Mouse (Mus musculus) ES-E14 (cell line): ENCODE data around the gene Clec4a2. TPM values are rescaled to one million over a fixed set of nuclear protein-coding genes. Genes with fewer than 3 reads are reported as not detected.
A peak's percentile ranks its signal among the peaks of the same experiment; 100 is the strongest.
"Not testable (repeated sequence)": the region's sequence is repeated elsewhere in the genome, so short reads cannot be mapped to it uniquely, and the experiment has no call there.

Source experiments
- DNase-seq: peaks from one replicate; pipeline ENCODE4 v3.0.0-alpha.2; 2013; ENCODE audit warnings: low read depth, low spot score
- H3K27ac ChIP-seq: 2 replicates; pipeline ENCODE4 v1.5.1; 2012; ENCODE audit warnings: low read depth, mild to moderate bottlenecking, low read length, moderate library complexity, mixed read lengths; ENCODE audit not compliant: poor library complexity, insufficient read depth, severe bottlenecking
- H3K36me3 ChIP-seq: 2 replicates; pipeline ENCODE4 v1.6.1; 2012; ENCODE audit warnings: mild to moderate bottlenecking, low read length, moderate library complexity, mixed read lengths; ENCODE audit not compliant: control insufficient read depth, poor library complexity, insufficient read depth, severe bottlenecking
- H3K4me1 ChIP-seq, 2 experiments: fragments of 150-350 bp in 1 of 2; sonication (generic) in 1 of 2; 2 replicates each; pipeline ENCODE4 v1.6.1; 2012; ENCODE audit warnings: low read length in 2 of 2, mild to moderate bottlenecking in 1 of 2, mixed read lengths in 1 of 2; ENCODE audit not compliant: control insufficient read depth in 2 of 2, insufficient read depth in 2 of 2, poor library complexity in 1 of 2
- H3K4me3 ChIP-seq, 2 experiments: fragments of 150-350 bp in 1 of 2; sonication (generic) in 1 of 2; 2 replicates each; pipeline ENCODE4 v1.5.1; 2012; ENCODE audit warnings: low read length in 2 of 2, low read depth in 1 of 2, mild to moderate bottlenecking in 1 of 2, mixed read lengths in 1 of 2; ENCODE audit not compliant: insufficient read depth in 1 of 2, poor library complexity in 1 of 2, severe bottlenecking in 1 of 2
- H3K9ac ChIP-seq: 2 replicates; pipeline ENCODE4 v1.6.1; 2012; ENCODE audit warnings: low read depth, mild to moderate bottlenecking, low read length, mixed read lengths; ENCODE audit not compliant: poor library complexity, insufficient read depth, severe bottlenecking
- H3K9me3 ChIP-seq: fragments of 150-350 bp; sonication (generic); 2 replicates; pipeline ENCODE4 v1.6.1; 2012; ENCODE audit warnings: low read depth, mild to moderate bottlenecking, low read length; ENCODE audit not compliant: control insufficient read depth, insufficient read depth
- CHD2 ChIP-seq: IDR thresholded peaks from 2 replicates; pipeline ENCODE4 v1.6.1; 2014; ENCODE audit warnings: mild to moderate bottlenecking, low read depth, low read length, inconsistent platforms
- HCFC1 ChIP-seq: IDR thresholded peaks from 2 replicates; pipeline ENCODE4 v1.6.1; 2012; ENCODE audit warnings: low read length, inconsistent platforms, borderline replicate concordance; ENCODE audit not compliant: insufficient read depth
- MAFK ChIP-seq: IDR thresholded peaks from 2 replicates; pipeline ENCODE4 v1.6.1; 2014; ENCODE audit warnings: mild to moderate bottlenecking, low read depth, low read length, inconsistent platforms; ENCODE audit not compliant: insufficient read depth
- ZC3H11A ChIP-seq: IDR thresholded peaks from 2 replicates; pipeline ENCODE4 v1.6.1; 2012; ENCODE audit warnings: low read depth, mild to moderate bottlenecking, inconsistent platforms, low read length, borderline replicate concordance
- ZNF384 ChIP-seq: IDR thresholded peaks from 2 replicates; pipeline ENCODE4 v1.6.1; 2012; ENCODE audit warnings: low read depth, low read length, inconsistent platforms
- in situ Hi-C, 2 experiments: fragments of 600-800 bp; cut with MboI; formaldehyde crosslinking; loops; one replicate each; pipeline ENCODE4 v1.15.1; 2025; ENCODE audit warnings: low sequenced_read_pairs in 2 of 2, inconsistent platforms in 1 of 2; ENCODE audit not compliant: unreplicated experiment in 2 of 2
- total RNA-seq: library from RNA; depleted of rRNA; stranded (reverse); fragments of 300-350 nt; gene quantifications from 2 replicates; pipeline ENCODE4 v1.2.3, GENCODE M21; 2012; rRNA removed

Gene Clec4a2
- total RNA-seq, 1 experiment: not detected

GRCm38 (mm10) chr6:123170106-123170505 lies 63.9 kb downstream of the Clec4a2 start:
- no peak for TF ChIP-seq ZC3H11A
- no peak for TF ChIP-seq ZNF384
- TF ChIP-seq MAFK: no peak
- TF ChIP-seq CHD2: no peak
- TF ChIP-seq HCFC1: no peak
- H3K9me3 ChIP-seq: 0 out of 2 replicates have a peak, but pooled peaks cover 2% of the 10 kb centered on the region
- DNase-seq: no peak
- H3K9ac ChIP-seq: no peak overlapping the region
- no peaks in the 10 kb centered on the region for H3K36me3 ChIP-seq
- no peaks in the 10 kb centered on the region for H3K4me1 ChIP-seq
- in situ Hi-C loops: no loop called here
- no peak overlapping the region for H3K4me3 ChIP-seq
- no peak overlapping the region for H3K27ac ChIP-seq

DNA sequence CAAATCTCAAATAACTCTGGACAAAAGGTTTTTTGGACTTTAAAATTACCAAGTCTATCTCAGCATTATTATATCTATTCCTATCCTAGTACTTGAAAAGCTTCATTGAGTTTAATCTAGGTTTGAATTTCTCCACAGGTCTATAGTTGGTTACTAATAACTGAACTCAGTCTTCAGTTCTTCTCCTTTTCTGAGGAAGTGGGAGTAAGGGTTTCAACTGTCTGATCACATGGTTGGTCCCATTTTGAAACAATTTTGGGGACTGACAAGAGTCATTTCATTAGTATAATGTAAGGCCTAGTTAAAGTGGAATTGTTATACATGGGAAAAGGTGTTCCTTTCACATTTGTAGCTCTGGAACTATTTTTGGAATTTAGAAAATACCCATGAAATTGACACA lies 64.8 kb downstream of the Clec4a2 start:
- no peak for DNase-seq
- H3K9me3 ChIP-seq: 0 out of 2 replicates have a peak, but pooled peaks cover 2% of the 10 kb centered on the region
- in situ Hi-C loops: no loop called here
- no peak for TF ChIP-seq ZC3H11A
- TF ChIP-seq HCFC1: no peak
- no peak for TF ChIP-seq CHD2
- no peak for TF ChIP-seq MAFK
- TF ChIP-seq ZNF384: no peak
- no peak overlapping the region for H3K9ac ChIP-seq
- H3K27ac ChIP-seq: no peak overlapping the region
- H3K4me3 ChIP-seq: no peak overlapping the region
- no peaks in the 10 kb centered on the region for H3K36me3 ChIP-seq
- no peaks in the 10 kb centered on the region for H3K4me1 ChIP-seq

GRCm38 (mm10) chr6:123172593-123172992 lies 66.4 kb downstream of the Clec4a2 start, which contains the start of gene Clec4b2:
TSS of gene Clec4b2 (plus strand) at chr6:123172893.
- no peaks in the 10 kb centered on the region for H3K36me3 ChIP-seq
- H3K4me1 ChIP-seq: no peaks in the 10 kb centered on the region
- no peak within 1 kb of the TSS for H3K27ac ChIP-seq
- H3K4me3 ChIP-seq: no peak within 1 kb of the TSS
- no peak for DNase-seq
- no peak within 1 kb of the TSS for H3K9ac ChIP-seq
- 0 out of 2 replicates have a peak, but pooled peaks cover 2% of the 10 kb centered on the region for H3K9me3 ChIP-seq
- TF ChIP-seq CHD2 (no peak), ZNF384 (no peak), MAFK (no peak)
- in situ Hi-C loops: no loop called here

DNA sequence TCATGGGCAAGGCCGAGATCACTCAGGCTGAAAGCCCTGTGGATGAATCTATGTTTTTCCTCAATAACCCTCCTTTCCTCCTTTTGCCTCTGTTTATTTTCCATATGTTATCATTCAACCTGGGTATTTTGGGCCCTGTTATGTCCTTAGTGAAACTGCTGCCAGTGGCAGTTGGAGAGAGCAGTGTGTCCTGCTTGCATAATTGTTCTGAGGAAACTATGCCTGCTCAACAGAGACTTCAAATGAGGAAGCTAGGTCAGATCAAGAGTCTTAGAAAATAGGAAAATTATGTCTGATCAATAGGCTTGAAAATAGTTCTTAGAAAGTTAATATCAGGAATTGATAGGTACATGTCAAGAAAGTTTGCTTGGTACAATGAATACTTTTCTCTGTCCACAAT lies 69.3 kb downstream of the Clec4a2 start:
- no peak overlapping the region for H3K9ac ChIP-seq
- no peak for DNase-seq
- no peak overlapping the region for H3K4me3 ChIP-seq
- no peaks in the 10 kb centered on the region for H3K4me1 ChIP-seq
- H3K36me3 ChIP-seq: no peaks in the 10 kb centered on the region
- in situ Hi-C loops: no loop called here
- no peak for TF ChIP-seq ZC3H11A
- TF ChIP-seq MAFK: no peak
- TF ChIP-seq HCFC1: no peak
- TF ChIP-seq CHD2: no peak
- no peak for TF ChIP-seq ZNF384
- H3K27ac ChIP-seq: no peak overlapping the region
- H3K9me3 ChIP-seq: no peaks in the 10 kb centered on the region

DNA sequence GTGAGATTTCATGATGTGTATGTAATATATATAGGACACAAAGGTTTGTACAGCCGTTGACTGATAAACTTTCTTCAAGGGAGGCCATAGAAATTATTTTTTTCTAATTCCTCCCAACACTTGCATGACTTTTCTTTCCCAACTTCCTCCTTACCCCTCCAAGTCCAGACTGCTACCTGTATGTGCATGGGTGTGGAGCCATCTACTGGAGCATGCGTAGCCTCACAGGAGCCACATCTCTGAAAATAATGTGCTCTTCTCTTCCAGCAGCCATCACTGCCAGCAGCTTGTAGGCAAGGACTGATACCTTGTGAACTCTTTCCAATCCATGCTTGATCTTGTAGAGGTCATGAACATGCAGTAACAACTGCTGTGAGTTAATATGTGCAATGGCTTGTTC lies 78.6 kb downstream of the Clec4a2 start:
- H3K9ac ChIP-seq, H3K36me3 ChIP-seq, H3K4me1 ChIP-seq, in situ Hi-C loops, H3K4me3 ChIP-seq, DNase-seq, H3K9me3 ChIP-seq, H3K27ac ChIP-seq: not testable (repeated sequence)
- 0 out of 2 replicates have a peak, but pooled peaks have one; percentile 6 for TF ChIP-seq ZC3H11A

Other genes starting within 250 kb of the Clec4a2 start
- 32.9 and 40.4 TPM in 2 replicates for gene Necap1, start 232.0 kb upstream of the Clec4a2 start, total RNA-seq
- not detected in 2 replicates for gene Clec4a1, start 184.6 kb upstream of the Clec4a2 start, total RNA-seq
- gene Clec4a3, start 153.9 kb upstream of the Clec4a2 start, total RNA-seq: not detected in 2 replicates
- gene Clec4a4, start 116.1 kb upstream of the Clec4a2 start, total RNA-seq: not detected in 2 replicates
- not detected in 2 replicates for gene Clec4b1, start 56.5 kb upstream of the Clec4a2 start, total RNA-seq
- gene Clec4b2, start 66.5 kb downstream of the Clec4a2 start, total RNA-seq: not detected in 2 replicates
- not detected in 2 replicates for gene Clec4n, start 123.4 kb downstream of the Clec4a2 start, total RNA-seq
- gene Clec4d, start 155.7 kb downstream of the Clec4a2 start, total RNA-seq: not detected in 2 replicates
- gene Clec4e, start 183.4 kb downstream of the Clec4a2 start, total RNA-seq: not detected in 2 replicates
- not detected in 2 replicates for gene Vmn2r19, start 201.9 kb downstream of the Clec4a2 start, total RNA-seq